Mouse (Mus musculus): ENCODE measurements around the gene Dhfr.

- TF ChIP-seq CTCF (IDR thresholded peaks at IDR 0.05; ENCODE audit: low read depth) (no peak), EP300 (IDR thresholded peaks at IDR 0.05; ENCODE audit: low read depth) (no peak)
Observed at GRCm38 (mm10) chr13:92351100-92351499, 3.4 kb upstream of the Dhfr start.
